Mouse (Mus musculus): ENCODE data around the gene Tldc2. TPM values are rescaled to one million over a fixed set of nuclear protein-coding genes. Genes with fewer than 3 reads are reported as not detected.
A peak's percentile ranks its signal among the peaks of the same experiment; 100 is the strongest.

The Tldc2 gene
- polyA plus RNA-seq, 1 experiment from 2014 or later: not detected

GRCm38 (mm10) chr2:157064978-157065878 lies 21.6 kb upstream of the Tldc2 start:
- no peaks in the 10 kb centered on the region for H3K27me3 ChIP-seq (ENCODE audit: low read depth, poor library complexity, severe bottlenecking)
- H3K27ac ChIP-seq (replicated peaks): no peak overlapping the region
- DNase-seq (ENCODE audit: low spot score): no peak
- no peak overlapping the region for H3K4me3 ChIP-seq
- H3K4me1 ChIP-seq: peaks cover 74% of the 10 kb centered on the region
- H3K36me3 ChIP-seq: peaks cover 67% of the 10 kb centered on the region
- H3K9me3 ChIP-seq (replicated peaks): no peaks in the 10 kb centered on the region
- 81% methylated on average over 14 of the region's 14 CpGs for WGBS

- no peak for DNase-seq (ENCODE audit: low spot score)
- no peak overlapping the region for H3K27ac ChIP-seq (replicated peaks)
- 87% methylated on average over 7 of the region's 7 CpGs for WGBS
- no peak overlapping the region for H3K4me3 ChIP-seq
- peaks cover 68% of the 10 kb centered on the region for H3K36me3 ChIP-seq
- H3K27me3 ChIP-seq (ENCODE audit: low read depth, poor library complexity, severe bottlenecking): no peaks in the 10 kb centered on the region
- H3K9me3 ChIP-seq (replicated peaks): no peaks in the 10 kb centered on the region
- H3K4me1 ChIP-seq: peaks cover 80% of the 10 kb centered on the region
Measured at GRCm38 (mm10) chr2:157065879-157066226, 21.0 kb upstream of the Tldc2 start.

GRCm38 (mm10) chr2:157066731-157067430 lies 20.0 kb upstream of the Tldc2 start:
- WGBS: 92% methylated on average over 7 of the region's 7 CpGs
- no peak overlapping the region for H3K27ac ChIP-seq (replicated peaks)
- no peak for DNase-seq (ENCODE audit: low spot score)
- no peak overlapping the region for H3K4me3 ChIP-seq
- no peaks in the 10 kb centered on the region for H3K9me3 ChIP-seq (replicated peaks)
- no peaks in the 10 kb centered on the region for H3K27me3 ChIP-seq (ENCODE audit: low read depth, poor library complexity, severe bottlenecking)
- H3K36me3 ChIP-seq: peaks cover 71% of the 10 kb centered on the region
- H3K4me1 ChIP-seq: peaks cover 91% of the 10 kb centered on the region

- Histone ChIP-seq H3K27me3 (ENCODE audit: low read depth, poor library complexity, severe bottlenecking) (no peaks in the 10 kb centered on the region), H3K27ac (replicated peaks) (peak overlapping the region; percentile 69), H3K9me3 (replicated peaks) (no peaks in the 10 kb centered on the region), H3K4me1 (peaks cover 97% of the 10 kb centered on the region), H3K4me3 (no peak overlapping the region), H3K36me3 (peaks cover 78% of the 10 kb centered on the region)
- DNase-seq (ENCODE audit: low spot score): no peak
- 77% methylated on average over 14 of the region's 14 CpGs for WGBS
Measured at GRCm38 (mm10) chr2:157068701-157069354, 18.0 kb upstream of the Tldc2 start.

- peak overlapping the region; percentile 69 for H3K27ac ChIP-seq (replicated peaks)
- peaks cover 97% of the 10 kb centered on the region for H3K4me1 ChIP-seq
- DNase-seq (ENCODE audit: low spot score): no peak
- no peak overlapping the region for H3K4me3 ChIP-seq
- whole genome bisulfite sequencing: 53% methylated on average over 3 of the region's 3 CpGs
- H3K27me3 ChIP-seq (ENCODE audit: low read depth, poor library complexity, severe bottlenecking): no peaks in the 10 kb centered on the region
- H3K9me3 ChIP-seq (replicated peaks): no peaks in the 10 kb centered on the region
- peaks cover 78% of the 10 kb centered on the region for H3K36me3 ChIP-seq
Measured at GRCm38 (mm10) chr2:157069355-157069735, 17.5 kb upstream of the Tldc2 start.

GRCm38 (mm10) chr2:157069755-157070315 lies 17.0 kb upstream of the Tldc2 start:
- H3K27me3 ChIP-seq (ENCODE audit: low read depth, poor library complexity, severe bottlenecking): no peaks in the 10 kb centered on the region
- 53% methylated on average over 3 of the region's 3 CpGs for WGBS
- peaks cover 97% of the 10 kb centered on the region for H3K4me1 ChIP-seq
- DNase-seq (ENCODE audit: low spot score): no peak
- no peak overlapping the region; the same call in 1 of the 2 replicates for H3K4me3 ChIP-seq
- H3K9me3 ChIP-seq (replicated peaks): no peaks in the 10 kb centered on the region
- peaks cover 77% of the 10 kb centered on the region for H3K36me3 ChIP-seq
- H3K27ac ChIP-seq (replicated peaks): peak overlapping the region; percentile 69

- H3K36me3 ChIP-seq: peaks cover 76% of the 10 kb centered on the region
- 72% methylated on average over 9 of the region's 9 CpGs for WGBS
- H3K27ac ChIP-seq (replicated peaks): peak overlapping the region; percentile 69; the same call in 1 of the 2 replicates
- no peaks in the 10 kb centered on the region for H3K27me3 ChIP-seq (ENCODE audit: low read depth, poor library complexity, severe bottlenecking)
- no peak for DNase-seq (ENCODE audit: low spot score)
- H3K4me3 ChIP-seq: no peak overlapping the region; the same call in 1 of the 2 replicates
- no peaks in the 10 kb centered on the region for H3K9me3 ChIP-seq (replicated peaks)
- H3K4me1 ChIP-seq: peaks cover 97% of the 10 kb centered on the region
Measured at GRCm38 (mm10) chr2:157070365-157070764, 16.5 kb upstream of the Tldc2 start.

GRCm38 (mm10) chr2:157071556-157071955 lies 15.3 kb upstream of the Tldc2 start:
- H3K27me3 ChIP-seq (ENCODE audit: low read depth, poor library complexity, severe bottlenecking): no peaks in the 10 kb centered on the region
- H3K4me1 ChIP-seq: peaks cover 100% of the 10 kb centered on the region
- WGBS: 84% methylated on average over 2 of the region's 2 CpGs
- no peaks in the 10 kb centered on the region for H3K9me3 ChIP-seq (replicated peaks)
- DNase-seq (ENCODE audit: low spot score): no peak
- no peak overlapping the region for H3K4me3 ChIP-seq
- H3K27ac ChIP-seq (replicated peaks): 0 out of 2 replicates have a peak overlapping the region, but pooled peaks have one; percentile 23
- peaks cover 81% of the 10 kb centered on the region for H3K36me3 ChIP-seq

- WGBS: 78% methylated on average over 9 of the region's 9 CpGs
- no peak for DNase-seq (ENCODE audit: low spot score)
- Histone ChIP-seq H3K27ac (replicated peaks) (no peak overlapping the region), H3K27me3 (ENCODE audit: low read depth, poor library complexity, severe bottlenecking) (no peaks in the 10 kb centered on the region), H3K9me3 (replicated peaks) (no peaks in the 10 kb centered on the region), H3K4me3 (no peak overlapping the region), H3K36me3 (peaks cover 77% of the 10 kb centered on the region), H3K4me1 (peaks cover 100% of the 10 kb centered on the region)
Measured at GRCm38 (mm10) chr2:157072316-157072990, 14.4 kb upstream of the Tldc2 start.

- DNase-seq (ENCODE audit: low spot score): no peak
- no peaks in the 10 kb centered on the region for H3K27me3 ChIP-seq (ENCODE audit: low read depth, poor library complexity, severe bottlenecking)
- H3K4me3 ChIP-seq: no peak overlapping the region
- peaks cover 99% of the 10 kb centered on the region for H3K4me1 ChIP-seq
- H3K9me3 ChIP-seq (replicated peaks): no peaks in the 10 kb centered on the region
- H3K27ac ChIP-seq (replicated peaks): no peak overlapping the region
- peaks cover 73% of the 10 kb centered on the region for H3K36me3 ChIP-seq
- 83% methylated on average over 9 of the region's 9 CpGs for WGBS
Measured at GRCm38 (mm10) chr2:157073378-157074052, 13.3 kb upstream of the Tldc2 start.

GRCm38 (mm10) chr2:157074186-157074724 lies 12.6 kb upstream of the Tldc2 start:
- H3K27me3 ChIP-seq (ENCODE audit: low read depth, poor library complexity, severe bottlenecking): no peaks in the 10 kb centered on the region
- DNase-seq (ENCODE audit: low spot score): no peak
- peaks cover 92% of the 10 kb centered on the region for H3K4me1 ChIP-seq
- no peaks in the 10 kb centered on the region for H3K9me3 ChIP-seq (replicated peaks)
- WGBS: 86% methylated on average over 9 of the region's 9 CpGs
- no peak overlapping the region for H3K27ac ChIP-seq (replicated peaks)
- peaks cover 67% of the 10 kb centered on the region for H3K36me3 ChIP-seq
- H3K4me3 ChIP-seq: 0 out of 2 replicates have a peak overlapping the region, but pooled peaks have one; percentile 4
